Mouse (Mus musculus): ENCODE measurements around the gene Fam173a. TPM values are rescaled to one million over a fixed set of nuclear protein-coding genes. Genes with fewer than 3 reads are reported as not detected.
A peak's percentile ranks its signal among the peaks of the same experiment; 100 is the strongest.
"Not testable (repeated sequence)": the region's sequence is repeated elsewhere in the genome, so short reads cannot be mapped to it uniquely, and the experiment has no call there.

The Fam173a gene
- total RNA-seq, 1 experiment from 2014 or later = 21.1 TPM

- no peak for ATAC-seq (replicated peaks in 1 of 2; ENCODE audit: insufficient read depth in 1 of 2, low FRiP score in 2 of 2, low TSS enrichment in 1 of 2, low read depth in 1 of 2, poor library complexity in 2 of 2, severe bottlenecking in 2 of 2)
Measured at GRCm38 (mm10) chr17:25809606-25810340, 17.1 kb upstream of the Fam173a start.

GRCm38 (mm10) chr17:25808789-25809605, 16.3 kb upstream of the Fam173a start, which contains the start of gene Fbxl16:
Gene Fbxl16, plus strand, starts transcription at chr17:25809085.
- ATAC-seq (replicated peaks in 1 of 2; ENCODE audit: insufficient read depth in 1 of 2, low FRiP score in 2 of 2, low TSS enrichment in 1 of 2, low read depth in 1 of 2, poor library complexity in 2 of 2, severe bottlenecking in 2 of 2) = no peak

GRCm38 (mm10) chr17:25808028-25808427, 15.3 kb upstream of the Fam173a start:
- ATAC-seq (replicated peaks in 1 of 2; ENCODE audit: insufficient read depth in 1 of 2, low FRiP score in 2 of 2, low TSS enrichment in 1 of 2, low read depth in 1 of 2, poor library complexity in 2 of 2, severe bottlenecking in 2 of 2) = no peak

GRCm38 (mm10) chr17:25807452-25807851, 14.8 kb upstream of the Fam173a start:
- not testable (repeated sequence) for ATAC-seq (replicated peaks in 1 of 2; ENCODE audit: insufficient read depth in 1 of 2, low FRiP score in 2 of 2, low TSS enrichment in 1 of 2, low read depth in 1 of 2, poor library complexity in 2 of 2, severe bottlenecking in 2 of 2)

GRCm38 (mm10) chr17:25806507-25806906, 13.8 kb upstream of the Fam173a start:
- no peak for ATAC-seq (replicated peaks in 1 of 2; ENCODE audit: insufficient read depth in 1 of 2, low FRiP score in 2 of 2, low TSS enrichment in 1 of 2, low read depth in 1 of 2, poor library complexity in 2 of 2, severe bottlenecking in 2 of 2)

- no peak for ATAC-seq (replicated peaks in 1 of 2; ENCODE audit: insufficient read depth in 1 of 2, low FRiP score in 2 of 2, low TSS enrichment in 1 of 2, low read depth in 1 of 2, poor library complexity in 2 of 2, severe bottlenecking in 2 of 2)
Measured at GRCm38 (mm10) chr17:25802825-25803517, 10.3 kb upstream of the Fam173a start.

GRCm38 (mm10) chr17:25801029-25801428, 8.3 kb upstream of the Fam173a start:
- peak; percentile 81 to 83 for ATAC-seq (replicated peaks in 1 of 2; ENCODE audit: insufficient read depth in 1 of 2, low FRiP score in 2 of 2, low TSS enrichment in 1 of 2, low read depth in 1 of 2, poor library complexity in 2 of 2, severe bottlenecking in 2 of 2)

- peak; percentile 66 to 74 for ATAC-seq (replicated peaks in 1 of 2; ENCODE audit: insufficient read depth in 1 of 2, low FRiP score in 2 of 2, low TSS enrichment in 1 of 2, low read depth in 1 of 2, poor library complexity in 2 of 2, severe bottlenecking in 2 of 2)
Measured at GRCm38 (mm10) chr17:25796951-25797369, 4.3 kb upstream of the Fam173a start, which contains the start of gene Metrn. Gene Metrn, minus strand, starts transcription at chr17:25797136.

- ATAC-seq (replicated peaks in 1 of 2; ENCODE audit: insufficient read depth in 1 of 2, low FRiP score in 2 of 2, low TSS enrichment in 1 of 2, low read depth in 1 of 2, poor library complexity in 2 of 2, severe bottlenecking in 2 of 2) = no peak
Measured at GRCm38 (mm10) chr17:25796211-25796771, 3.6 kb upstream of the Fam173a start.

GRCm38 (mm10) chr17:25795609-25796092, 3.0 kb upstream of the Fam173a start, which contains the start of gene AC134908.4:
Gene AC134908.4, minus strand, starts transcription at chr17:25795659.
- ATAC-seq (replicated peaks in 1 of 2; ENCODE audit: insufficient read depth in 1 of 2, low FRiP score in 2 of 2, low TSS enrichment in 1 of 2, low read depth in 1 of 2, poor library complexity in 2 of 2, severe bottlenecking in 2 of 2) = no peak

GRCm38 (mm10) chr17:25794998-25795397, 2.3 kb upstream of the Fam173a start:
- ATAC-seq (replicated peaks in 1 of 2; ENCODE audit: insufficient read depth in 1 of 2, low FRiP score in 2 of 2, low TSS enrichment in 1 of 2, low read depth in 1 of 2, poor library complexity in 2 of 2, severe bottlenecking in 2 of 2) = no peak

GRCm38 (mm10) chr17:25794197-25794596, 1.5 kb upstream of the Fam173a start:
- no peak for ATAC-seq (replicated peaks in 1 of 2; ENCODE audit: insufficient read depth in 1 of 2, low FRiP score in 2 of 2, low TSS enrichment in 1 of 2, low read depth in 1 of 2, poor library complexity in 2 of 2, severe bottlenecking in 2 of 2)

- ATAC-seq (replicated peaks in 1 of 2; ENCODE audit: insufficient read depth in 1 of 2, low FRiP score in 2 of 2, low TSS enrichment in 1 of 2, low read depth in 1 of 2, poor library complexity in 2 of 2, severe bottlenecking in 2 of 2) = peak; percentile 42 to 68
Measured at GRCm38 (mm10) chr17:25791843-25792527, 716 bp downstream of the Fam173a start.

GRCm38 (mm10) chr17:25791320-25791842, 1.3 kb downstream of the Fam173a start:
- no peak for ATAC-seq (replicated peaks in 1 of 2; ENCODE audit: insufficient read depth in 1 of 2, low FRiP score in 2 of 2, low TSS enrichment in 1 of 2, low read depth in 1 of 2, poor library complexity in 2 of 2, severe bottlenecking in 2 of 2)

GRCm38 (mm10) chr17:25786781-25787504, 5.8 kb downstream of the Fam173a start:
- no peak for ATAC-seq (replicated peaks in 1 of 2; ENCODE audit: insufficient read depth in 1 of 2, low FRiP score in 2 of 2, low TSS enrichment in 1 of 2, low read depth in 1 of 2, poor library complexity in 2 of 2, severe bottlenecking in 2 of 2)

- no peak for ATAC-seq (replicated peaks in 1 of 2; ENCODE audit: insufficient read depth in 1 of 2, low FRiP score in 2 of 2, low TSS enrichment in 1 of 2, low read depth in 1 of 2, poor library complexity in 2 of 2, severe bottlenecking in 2 of 2)
Measured at GRCm38 (mm10) chr17:25786280-25786679, 6.4 kb downstream of the Fam173a start, which contains the start of gene Ccdc78. Gene Ccdc78, plus strand, starts transcription at chr17:25786580.
